Mouse (Mus musculus): ENCODE data around the gene R3hdm2.

DNA sequence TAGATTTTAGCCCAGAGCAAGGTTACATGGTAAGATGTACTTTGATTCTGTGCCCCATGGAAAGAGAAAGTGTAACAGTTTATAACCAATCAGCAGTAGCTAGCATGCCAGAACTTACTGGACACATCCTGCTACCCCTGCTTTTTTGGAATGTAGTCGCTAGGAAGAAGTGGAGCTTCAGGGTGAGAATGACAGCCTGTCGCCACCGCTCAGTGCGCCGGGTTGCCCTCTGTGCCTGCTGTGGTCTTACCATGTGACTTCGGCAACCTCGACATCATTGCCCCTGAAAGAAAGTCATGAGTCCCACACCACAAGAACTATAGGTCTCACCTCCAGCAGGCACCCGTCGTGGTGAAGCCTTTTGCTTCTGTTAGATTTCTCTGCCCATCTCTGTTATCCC, 92.6 kb downstream of the R3hdm2 start:
- TF ChIP-seq CTCF (IDR thresholded peaks at IDR 0.05; ENCODE audit: low read depth) (no peak), EP300 (IDR thresholded peaks at IDR 0.05; ENCODE audit: low read depth) (no peak)

Measured in heart, postnatal 0 days (tissue).